Mouse (Mus musculus) leukemia stem cell, adult 10-12 weeks (primary cell): ENCODE data around the gene Ifi204. TPM values are rescaled to one million over a fixed set of nuclear protein-coding genes. Genes with fewer than 3 reads are reported as not detected.

Experiments
- polyA plus RNA-seq: library from polyadenylated mRNA; stranded (reverse); fragments of >175 nt; gene quantifications from 2 replicates; pipeline ENCODE4 v1.2.3, GENCODE M21; 2012; ENCODE audit warnings: low replicate concordance

Gene Ifi204
- polyA plus RNA-seq = 0.16 TPM in 1 of 2 replicates, not detected in the other

GRCm38 (mm10) chr1:173766848-173767617 lies at the start of gene Ifi204:
Gene Ifi204, minus strand, starts transcription at chr1:173766943.

GRCm38 (mm10) chr1:173741656-173742055 lies 25.1 kb downstream of the Ifi204 start, which contains the start of gene Ifi207:
Gene Ifi207, minus strand, starts transcription at chr1:173741747.

Other genes starting within 250 kb of the Ifi204 start
- gene Ifi214, start 231.0 kb downstream of the Ifi204 start, polyA plus RNA-seq = 0.09 TPM in 1 of 2 replicates, not detected in the other
- gene Ifi213, start 167.7 kb downstream of the Ifi204 start, polyA plus RNA-seq = 0.10 and 0.14 TPM in 2 replicates
- 0.35 TPM in 1 of 2 replicates, not detected in the other for gene Ifi209, start 136.0 kb downstream of the Ifi204 start, polyA plus RNA-seq
- gene Ifi208, start 93.3 kb downstream of the Ifi204 start, polyA plus RNA-seq = 0.17 and 0.23 TPM in 2 replicates
- gene Ifi207, start 25.2 kb downstream of the Ifi204 start, polyA plus RNA-seq = 0.12 and 0.49 TPM in 2 replicates
- 0.09 and 0.46 TPM in 2 replicates for gene Ifi211, start 146.1 kb upstream of the Ifi204 start, polyA plus RNA-seq
- gene Mndal, start 175.5 kb upstream of the Ifi204 start, polyA plus RNA-seq = 3.8 and 4.7 TPM in 2 replicates
- gene Ifi203, start 175.7 kb upstream of the Ifi204 start, polyA plus RNA-seq = 1.6 and 2.6 TPM in 2 replicates
- gene Ifi202b, start 215.8 kb upstream of the Ifi204 start, polyA plus RNA-seq = 0.20 TPM in 1 of 2 replicates, not detected in the other